Mouse (Mus musculus): ENCODE results near the gene Hspbp1. TPM values are rescaled to one million over a fixed set of nuclear protein-coding genes. Genes with fewer than 3 reads are reported as not detected.

Hspbp1 gene
- polyA plus RNA-seq (2012): 124 and 128 TPM in 2 replicates

GRCm38 (mm10) chr7:4684632-4685417 lies at the start of gene Hspbp1:
Gene Hspbp1 (minus strand): TSS chr7:4685068.

GRCm38 (mm10) chr7:4725169-4725568 lies 40.3 kb upstream of the Hspbp1 start, which contains the start of gene Tmem150b:
Gene Tmem150b (minus strand): TSS chr7:4725249.

GRCm38 (mm10) chr7:4690387-4690786 lies 5.5 kb upstream of the Hspbp1 start, which contains the start of gene Brsk1:
Gene Brsk1 (plus strand): TSS chr7:4690604.

GRCm38 (mm10) chr7:4658912-4659551 lies 25.8 kb downstream of the Hspbp1 start, which contains the start of gene Ppp6r1:
Gene Ppp6r1 (minus strand): TSS chr7:4659019.

GRCm38 (mm10) chr7:4631031-4631430 lies 53.8 kb downstream of the Hspbp1 start, which contains the start of gene Tmem86b:
Gene Tmem86b (minus strand): TSS chr7:4631422.

Other genes with a start within 250 kb of the Hspbp1 start
- 3.8 and 6.0 TPM in 2 replicates for gene Rdh13, start 239.4 kb downstream of the Hspbp1 start, polyA plus RNA-seq (2012)
- 11.9 and 14.4 TPM in 2 replicates for gene Eps8l1, start 224.4 kb downstream of the Hspbp1 start, polyA plus RNA-seq (2012)
- 216 and 316 TPM in 2 replicates for gene Ppp1r12c, start 183.4 kb downstream of the Hspbp1 start, polyA plus RNA-seq (2012)
- gene Tnnt1, start 168.7 kb downstream of the Hspbp1 start, polyA plus RNA-seq (2012): 11.7 and 17.0 TPM in 2 replicates
- 4.9 and 6.1 TPM in 2 replicates for gene Tnni3, start 160.8 kb downstream of the Hspbp1 start, polyA plus RNA-seq (2012)
- gene Dnaaf3, start 152.6 kb downstream of the Hspbp1 start, polyA plus RNA-seq (2012): 12.8 and 13.5 TPM in 2 replicates
- 0.51 and 0.83 TPM in 2 replicates for gene Syt5, start 137.5 kb downstream of the Hspbp1 start, polyA plus RNA-seq (2012)
- 0.21 TPM in 1 of 2 replicates, not detected in the other for gene Ptprh, start 81.0 kb downstream of the Hspbp1 start, polyA plus RNA-seq (2012)
- 8.7 and 11.0 TPM in 2 replicates for gene Tmem86b, start 53.6 kb downstream of the Hspbp1 start, polyA plus RNA-seq (2012)
- 283 and 305 TPM in 2 replicates for gene Ppp6r1, start 26.0 kb downstream of the Hspbp1 start, polyA plus RNA-seq (2012)
- gene Brsk1, start 5.5 kb upstream of the Hspbp1 start, polyA plus RNA-seq (2012): 0.13 and 0.35 TPM in 2 replicates
- 2.6 and 3.2 TPM in 2 replicates for gene Tmem150b, start 40.2 kb upstream of the Hspbp1 start, polyA plus RNA-seq (2012)
- 312 and 341 TPM in 2 replicates for gene Kmt5c, start 55.0 kb upstream of the Hspbp1 start, polyA plus RNA-seq (2012)
- gene Cox6b2, start 68.0 kb upstream of the Hspbp1 start, polyA plus RNA-seq (2012): 64.2 and 92.5 TPM in 2 replicates
- gene Fam71e2, start 86.2 kb upstream of the Hspbp1 start, polyA plus RNA-seq (2012): not detected in 2 replicates
- 0.10 and 1.1 TPM in 2 replicates for gene Il11, start 97.8 kb upstream of the Hspbp1 start, polyA plus RNA-seq (2012)
- not detected in 2 replicates for gene Tmem190, start 97.9 kb upstream of the Hspbp1 start, polyA plus RNA-seq (2012)
- 57.5 and 58.8 TPM in 2 replicates for gene Tmem238, start 104.6 kb upstream of the Hspbp1 start, polyA plus RNA-seq (2012)
- 10,504 and 11,093 TPM in 2 replicates for gene Rpl28, start 107.8 kb upstream of the Hspbp1 start, polyA plus RNA-seq (2012)
- 251 TPM in 2 replicates for gene Ube2s, start 127.5 kb upstream of the Hspbp1 start, polyA plus RNA-seq (2012)
- 0.24 and 0.79 TPM in 2 replicates for gene Shisa7, start 159.6 kb upstream of the Hspbp1 start, polyA plus RNA-seq (2012)
- 7.7 and 11.8 TPM in 2 replicates for gene Isoc2b, start 185.2 kb upstream of the Hspbp1 start, polyA plus RNA-seq (2012)
- 27.0 and 29.3 TPM in 2 replicates for gene Isoc2a, start 192.1 kb upstream of the Hspbp1 start, polyA plus RNA-seq (2012)
- 0.09 and 0.28 TPM in 2 replicates for gene Gm36210, start 221.4 kb upstream of the Hspbp1 start, polyA plus RNA-seq (2012)
- gene Zfp628, start 230.1 kb upstream of the Hspbp1 start, polyA plus RNA-seq (2012): 76.1 and 85.0 TPM in 2 replicates
- 1.3 and 1.9 TPM in 2 replicates for gene Nat14, start 237.0 kb upstream of the Hspbp1 start, polyA plus RNA-seq (2012)
- 0.08 and 0.10 TPM in 2 replicates for gene Ssc5d, start 240.7 kb upstream of the Hspbp1 start, polyA plus RNA-seq (2012)